Mouse (Mus musculus) CH12.LX (cell line): ENCODE results near the gene Farsa. TPM values are rescaled to one million over a fixed set of nuclear protein-coding genes. Genes with fewer than 3 reads are reported as not detected.

Experiments
- DNase-seq: peaks from one replicate; pipeline ENCODE4 v3.0.0-alpha.2; 2013; ENCODE audit errors: extremely low read depth
- H3K27ac ChIP-seq: 2 replicates; pipeline ENCODE4 v1.5.1; 2012; ENCODE audit warnings: low read depth, mild to moderate bottlenecking, control low read depth, moderate library complexity; ENCODE audit not compliant: insufficient read depth
- H3K27me3 ChIP-seq: replicated peaks from 2 replicates; pipeline ENCODE3; 2012; ENCODE audit warnings: inconsistent platforms
- H3K36me3 ChIP-seq, 2 experiments: replicated peaks in 1 of 2; 2 replicates each; pipeline versions ENCODE3 to v1.6.1; 2012; ENCODE audit warnings: inconsistent platforms in 1 of 2, low read length in 1 of 2, mild to moderate bottlenecking in 1 of 2, mixed read lengths in 1 of 2, moderate library complexity in 1 of 2; ENCODE audit not compliant: control insufficient read depth in 1 of 2, insufficient read depth in 1 of 2
- H3K4me1 ChIP-seq, 2 experiments: 2 replicates each; pipeline ENCODE4 v1.6.1; 2012; ENCODE audit warnings: inconsistent platforms in 1 of 2, moderate library complexity in 1 of 2; ENCODE audit not compliant: insufficient read depth in 2 of 2, control insufficient read depth in 1 of 2
- H3K4me2 ChIP-seq: 2 replicates; pipeline ENCODE4 v1.6.1; 2012; ENCODE audit warnings: low read depth, mild to moderate bottlenecking, control low read depth; ENCODE audit not compliant: poor library complexity, insufficient read depth, severe bottlenecking
- H3K4me3 ChIP-seq, 3 experiments: fragments of 150-350 bp in 1 of 3; sonication (generic) in 1 of 3; replicated peaks in 1 of 3; 2 replicates each; pipeline versions ENCODE3 to v1.5.1; 2011 to 2012; ENCODE audit warnings: low read depth in 2 of 3, low read length in 2 of 3, mild to moderate bottlenecking in 2 of 3, moderate library complexity in 2 of 3, control low read depth in 1 of 3, improper control_type of control experiment in 1 of 3, inconsistent platforms in 1 of 3, mixed read lengths in 1 of 3; ENCODE audit not compliant: poor library complexity in 1 of 3
- H3K79me2 ChIP-seq: replicated peaks from 2 replicates; pipeline ENCODE4 v1.6.1; 2012; ENCODE audit warnings: mild to moderate bottlenecking, moderate library complexity; ENCODE audit not compliant: control insufficient read depth, poor library complexity, insufficient read depth, severe bottlenecking; ENCODE audit errors: extremely low read depth
- H3K9ac ChIP-seq: 2 replicates; pipeline ENCODE4 v1.6.1; 2012; ENCODE audit warnings: low read depth, mild to moderate bottlenecking, control low read depth, moderate library complexity; ENCODE audit not compliant: insufficient read depth
- H3K9me3 ChIP-seq: replicated peaks from 2 replicates; pipeline ENCODE3; 2012; ENCODE audit warnings: low read length, inconsistent platforms, mixed read lengths
- CHD1 ChIP-seq: IDR thresholded peaks from 2 replicates; pipeline ENCODE4 v1.6.1; 2012; ENCODE audit warnings: low read depth, low read length, improper control_type of control experiment, inconsistent platforms
- CTCF ChIP-seq, 2 experiments: IDR thresholded peaks in 1 of 2; conservative IDR thresholded peaks in 1 of 2; 2 replicates each; pipeline ENCODE4 v1.5.1; 2011 to 2012; ENCODE audit warnings: low read depth in 2 of 2, low read length in 2 of 2, improper control_type of control experiment in 1 of 2, inconsistent platforms in 1 of 2, mild to moderate bottlenecking in 1 of 2, moderate library complexity in 1 of 2
- ELF1 ChIP-seq: IDR thresholded peaks from 2 replicates; pipeline ENCODE4 v1.6.1; 2014; ENCODE audit warnings: low read depth, mild to moderate bottlenecking, inconsistent platforms, low read length, improper control_type of control experiment
- EP300 ChIP-seq: IDR thresholded peaks from 2 replicates; pipeline ENCODE4 v1.6.1; 2011; ENCODE audit warnings: low read length, improper control_type of control experiment
- ETS1 ChIP-seq: conservative IDR thresholded peaks from 2 replicates; pipeline ENCODE4 v1.6.1; 2012; ENCODE audit warnings: low read depth, mild to moderate bottlenecking, inconsistent platforms, low read length, improper control_type of control experiment, moderate library complexity
- GABPA ChIP-seq: IDR thresholded peaks from 2 replicates; pipeline ENCODE4 v1.6.1; 2012; ENCODE audit warnings: low read depth, low read length, improper control_type of control experiment, inconsistent platforms; ENCODE audit not compliant: insufficient replicate concordance
- IRF4 ChIP-seq: IDR thresholded peaks from 2 replicates; pipeline ENCODE4 v1.6.1; 2014; ENCODE audit warnings: low read depth, mild to moderate bottlenecking, inconsistent platforms, low read length, improper control_type of control experiment
- JUND ChIP-seq: conservative IDR thresholded peaks from 2 replicates; pipeline ENCODE4 v1.6.1; 2011; ENCODE audit warnings: low read depth, low read length, improper control_type of control experiment
- MAX ChIP-seq: IDR thresholded peaks from 2 replicates; pipeline ENCODE4 v1.6.1; 2011; ENCODE audit warnings: low read length, improper control_type of control experiment
- MAZ ChIP-seq: IDR thresholded peaks from 2 replicates; pipeline ENCODE4 v1.6.1; 2012; ENCODE audit warnings: low read depth, mild to moderate bottlenecking, inconsistent platforms, low read length, improper control_type of control experiment, moderate library complexity
- MEF2A ChIP-seq: IDR thresholded peaks from 2 replicates; pipeline ENCODE4 v1.6.1; 2014; ENCODE audit warnings: low read depth, mild to moderate bottlenecking, inconsistent platforms, low read length, improper control_type of control experiment, borderline replicate concordance
- MXI1 ChIP-seq: IDR thresholded peaks from 2 replicates; pipeline ENCODE4 v1.6.1; 2011; ENCODE audit warnings: mild to moderate bottlenecking, low read depth, low read length, improper control_type of control experiment
- NELFE ChIP-seq: IDR thresholded peaks from 2 replicates; pipeline ENCODE4 v1.6.1; 2011; ENCODE audit warnings: low read depth, low read length, improper control_type of control experiment
- NRF1 ChIP-seq: IDR thresholded peaks from 2 replicates; pipeline ENCODE4 v1.6.1; 2014; ENCODE audit warnings: low read depth, mild to moderate bottlenecking, inconsistent platforms, low read length, improper control_type of control experiment, moderate library complexity
- POLR2AphosphoS2 ChIP-seq: IDR thresholded peaks from 2 replicates; pipeline ENCODE4 v1.6.1; 2011; ENCODE audit warnings: low read depth, low read length, improper control_type of control experiment
- RCOR1 ChIP-seq: conservative IDR thresholded peaks from 2 replicates; pipeline ENCODE4 v1.6.1; 2012; ENCODE audit warnings: low read depth, mild to moderate bottlenecking, inconsistent platforms, low read length, improper control_type of control experiment
- TBP ChIP-seq: conservative IDR thresholded peaks from 2 replicates; pipeline ENCODE4 v1.6.1; 2011; ENCODE audit warnings: low read depth, low read length, improper control_type of control experiment
- USF2 ChIP-seq: conservative IDR thresholded peaks from 2 replicates; pipeline ENCODE4 v1.6.1; 2011; ENCODE audit warnings: low read depth, low read length, improper control_type of control experiment
- ZKSCAN1 ChIP-seq: IDR thresholded peaks from 2 replicates; pipeline ENCODE4 v1.6.1; 2012; ENCODE audit warnings: low read depth, inconsistent platforms, low read length, improper control_type of control experiment, borderline replicate concordance
- ZMIZ1 ChIP-seq: IDR thresholded peaks from 2 replicates; pipeline ENCODE4 v1.6.1; 2012; ENCODE audit warnings: low read depth, mild to moderate bottlenecking, inconsistent platforms, low read length, improper control_type of control experiment
- ZNF384 ChIP-seq: IDR thresholded peaks from 2 replicates; pipeline ENCODE4 v1.6.1; 2012; ENCODE audit warnings: low read depth, low read length, improper control_type of control experiment, inconsistent platforms
- dilution Hi-C: fragments of 300-500 bp; cut with MboI; formaldehyde crosslinking; loops from 2 replicates; pipeline ENCODE4 v1.14.3; 2020; ENCODE audit warnings: low sequenced_read_pairs; ENCODE audit not compliant: extremely low pct_unique_long_range_greater_than_20kb, extremely low pct_ligation_motif_present
- in situ Hi-C: fragments of 300-500 bp; cut with MboI; formaldehyde crosslinking; loops from 3 replicates; pipeline ENCODE4 v1.14.3; 2019; ENCODE audit warnings: low sequenced_read_pairs, low pct_ligation_motif_present, low pct_unique_long_range_greater_than_20kb, mixed read lengths
- polyA plus RNA-seq: library from polyadenylated mRNA; unstranded; fragments of >175 nt; gene quantifications from 2 replicates; pipeline ENCODE4 v1.2.1, GENCODE M21; 2012; ENCODE audit warnings: low read depth; ENCODE audit not compliant: insufficient read length
- total RNA-seq, 2 experiments: library from RNA; depleted of rRNA; stranded (reverse); fragments of 300-350 nt in 1 of 2; fragments of >200 nt in 1 of 2; gene quantifications; 2 replicates each; pipeline ENCODE4 v1.2.3; 2012 to 2014

Gene Farsa
- total and polyA plus RNA-seq, 3 experiments, result 142 to 175 (median 146) TPM

GRCm38 (mm10) chr8:84909949-84910348 is 53.2 kb downstream of the Farsa start:
- H3K4me1 ChIP-seq, result peaks cover 8 to 15% of the 10 kb centered on the region in 2 experiments
- no peak overlapping the region for H3K9ac ChIP-seq
- H3K4me3 ChIP-seq, result no peak overlapping the region
- no peaks in the 10 kb centered on the region for H3K79me2 ChIP-seq
- DNase-seq, result no peak
- no peak overlapping the region for H3K27ac ChIP-seq
- H3K36me3 ChIP-seq, result peaks cover 12 to 47% of the 10 kb centered on the region in 2 experiments
- peaks cover 13% of the 10 kb centered on the region for H3K9me3 ChIP-seq
- TF ChIP-seq ETS1, result no peak
- TF ChIP-seq NRF1, result no peak
- no peak for TF ChIP-seq MAZ
- no peak for TF ChIP-seq USF2
- TF ChIP-seq POLR2AphosphoS2, result no peak
- TF ChIP-seq GABPA, result no peak
- TF ChIP-seq TBP, result no peak
- TF ChIP-seq CTCF (conservative IDR thresholded peaks at IDR 0.05 in 1 of 2, IDR thresholded peaks at IDR 0.05 in 1 of 2; ENCODE audit: low read depth in 2 of 2, low read length in 2 of 2), result no peak
- TF ChIP-seq MAX, result no peak
- no peak for TF ChIP-seq ZMIZ1
- TF ChIP-seq ZNF384, result no peak
- no peak for TF ChIP-seq JUND
- no peak for TF ChIP-seq MXI1
- no peak for TF ChIP-seq CHD1
- TF ChIP-seq MEF2A, result no peak
- no peak for TF ChIP-seq RCOR1
- no peak for TF ChIP-seq IRF4
- no peak for TF ChIP-seq NELFE
- H3K4me2 ChIP-seq, result no peak overlapping the region
- in situ Hi-C loops (no loop called here), dilution Hi-C loops (no loop called here)
- peaks cover 2% of the 10 kb centered on the region for H3K27me3 ChIP-seq

GRCm38 (mm10) chr8:84910551-84910950 is 53.8 kb downstream of the Farsa start:
- H3K4me1 ChIP-seq, result peaks cover 8 to 15% of the 10 kb centered on the region in 2 experiments

More at GRCm38 (mm10) chr8:84910551-84910950, 53.8 kb downstream of the Farsa start:
- Histone ChIP-seq H3K4me3 (no peak overlapping the region), H3K27me3 (peaks cover 1% of the 10 kb centered on the region), H3K36me3 (peaks cover 12 to 50% of the 10 kb centered on the region in 2 experiments), H3K27ac (no peak overlapping the region), H3K4me2 (no peak overlapping the region), H3K79me2 (no peaks in the 10 kb centered on the region), H3K9ac (no peak overlapping the region), H3K9me3 (peaks cover 13% of the 10 kb centered on the region)
- dilution Hi-C loops (no loop called here), in situ Hi-C loops (no loop called here)
- TF ChIP-seq ZKSCAN1 (no peak), RCOR1 (no peak), ELF1 (no peak), NELFE (no peak), CHD1 (no peak), EP300 (no peak)
- no peak for DNase-seq
